12 mouse cellular contexts compared by ENCODE assay signal in genomic region chr8:26680891-26681381, GRCm38 (mm10).
DNase-seq lines count a peak whose midpoint lies in the region; ATAC-seq lines count a peak whose summit lies in the region.
"Had no signal": no experiment of that assay in that cellular context is flagged by ENCODE, and none has a peak within 500 bp of the region (broad histone marks: within the 10 kb centered on the region; RNA-seq: fewer than 3 reads in every experiment).

No protein-coding gene starts in this region.

- DNase-seq in brain, embryonic 18.5 days (ENCODE audit: low read depth, low spot score): peak; percentile 26
- DNase-seq in heart, postnatal 14 days: peak; percentile 13 to 16
- DNase-seq in lung, postnatal 14 days: peak; percentile 3
- DNase-seq in hindbrain, embryonic 10.5 days (ENCODE audit: low spot score): no peak
- DNase-seq in thymus, postnatal 4 days: no peak
- DNase-seq in spleen, postnatal 36 days (ENCODE audit: low spot score in 2 of 2): no peak
- DNase-seq: B cell, adult 2 months; thymus, postnatal 14 days had no signal

- no peaks in the 10 kb centered on the region for H3K36me3 ChIP-seq in forebrain, embryonic 13.5 days (ENCODE audit: poor library complexity, severe bottlenecking)
- H3K36me3 ChIP-seq in forebrain, embryonic 15.5 days: no peaks in the 10 kb centered on the region
- H3K36me3 ChIP-seq in hindbrain, embryonic 10.5 days: no peaks in the 10 kb centered on the region
- H3K36me3 ChIP-seq: heart, embryonic 13.5 days had no signal

- no peak for ATAC-seq in forebrain, embryonic 13.5 days
- ATAC-seq in forebrain, embryonic 15.5 days (replicated peaks): no peak

- 77% methylated on average over 11 of the region's 11 CpGs for WGBS in forebrain, embryonic 13.5 days
- 60% methylated on average over 11 of the region's 11 CpGs for WGBS in forebrain, embryonic 15.5 days
- 79% methylated on average over 11 of the region's 11 CpGs for WGBS in hindbrain, embryonic 10.5 days

- no peaks in the 10 kb centered on the region for H3K9me3 ChIP-seq in forebrain, embryonic 13.5 days (replicated peaks)
- no peaks in the 10 kb centered on the region for H3K9me3 ChIP-seq in forebrain, embryonic 15.5 days
- H3K9me3 ChIP-seq in hindbrain, embryonic 10.5 days: no peaks in the 10 kb centered on the region
- H3K9me3 ChIP-seq: heart, embryonic 13.5 days had no signal

- no peak overlapping the region for H3K4me3 ChIP-seq in forebrain, embryonic 13.5 days
- no peak overlapping the region for H3K4me3 ChIP-seq in forebrain, embryonic 15.5 days
- H3K4me3 ChIP-seq in hindbrain, embryonic 10.5 days: no peak overlapping the region
- H3K4me3 ChIP-seq: heart, embryonic 13.5 days had no signal

- 0 out of 2 replicates have a peak overlapping the region, but pooled peaks have one; percentile 26 for H3K27ac ChIP-seq in forebrain, embryonic 13.5 days
- H3K27ac ChIP-seq in forebrain, embryonic 15.5 days (replicated peaks): no peak overlapping the region; the same call in 1 of the 2 replicates
- no peak overlapping the region for H3K27ac ChIP-seq in hindbrain, embryonic 10.5 days
- H3K27ac ChIP-seq: heart, embryonic 13.5 days; kidney, postnatal 0 days had no signal

- H3K9ac ChIP-seq in forebrain, embryonic 13.5 days: no peak overlapping the region
- no peak overlapping the region for H3K9ac ChIP-seq in forebrain, embryonic 15.5 days (replicated peaks)
- H3K9ac ChIP-seq: heart, embryonic 13.5 days had no signal

- H3K4me2 ChIP-seq in forebrain, embryonic 13.5 days: no peak overlapping the region
- no peak overlapping the region for H3K4me2 ChIP-seq in forebrain, embryonic 15.5 days (replicated peaks)
- H3K4me2 ChIP-seq: heart, embryonic 13.5 days had no signal

- intact Hi-C loops in heart, postnatal 14 days (cut with DNase I): no loop called here

- H3K27me3 ChIP-seq in forebrain, embryonic 13.5 days: 0 out of 2 replicates have a peak, but pooled peaks cover 13% of the 10 kb centered on the region
- H3K27me3 ChIP-seq in forebrain, embryonic 15.5 days: 0 out of 2 replicates have a peak, but pooled peaks cover 2% of the 10 kb centered on the region
- peaks cover 9% of the 10 kb centered on the region for H3K27me3 ChIP-seq in hindbrain, embryonic 10.5 days (ENCODE audit: insufficient read depth, poor library complexity, severe bottlenecking)

- H3K4me1 ChIP-seq in forebrain, embryonic 13.5 days: peaks cover 26% of the 10 kb centered on the region
- H3K4me1 ChIP-seq in forebrain, embryonic 15.5 days: peaks cover 24% of the 10 kb centered on the region
- H3K4me1 ChIP-seq in hindbrain, embryonic 10.5 days (replicated peaks): peaks cover 9% of the 10 kb centered on the region; the same call in 1 of the 2 replicates
- H3K4me1 ChIP-seq: heart, embryonic 13.5 days had no signal

Comparison
In these comparisons a context has a peak if more than half of its experiments do, and no peak if none do; other contexts are left out.
1. DNase-seq: peak in brain, embryonic 18.5 days (single experiment), heart, postnatal 14 days (2 of 2) and lung, postnatal 14 days (single experiment); none in hindbrain, embryonic 10.5 days (single experiment), thymus, postnatal 4 days (single experiment) and spleen, postnatal 36 days (0 of 2).